Mouse (Mus musculus) forebrain, embryonic 10.5 days (tissue): ENCODE results near the gene Paics. TPM values are rescaled to one million over a fixed set of nuclear protein-coding genes. Genes with fewer than 3 reads are reported as not detected.

Source experiments
- DNase-seq: peaks from one replicate; pipeline ENCODE4 v3.0.0-alpha.2; 2017; ENCODE audit warnings: low spot score; ENCODE audit errors: extremely low spot score
- H3K27ac ChIP-seq: fragments of 300-500 bp; sonication (generic); 2 replicates; pipeline ENCODE4 v1.5.1; 2016; ENCODE audit warnings: mild to moderate bottlenecking
- H3K27me3 ChIP-seq: fragments of 300-500 bp; sonication (generic); 2 replicates; pipeline ENCODE4 v1.6.1; 2016; ENCODE audit warnings: mild to moderate bottlenecking; ENCODE audit not compliant: poor library complexity, severe bottlenecking
- H3K36me3 ChIP-seq: fragments of 300-500 bp; sonication (generic); replicated peaks from 2 replicates; pipeline ENCODE4 v1.6.1; 2016; ENCODE audit warnings: mild to moderate bottlenecking, moderate library complexity
- H3K4me1 ChIP-seq: fragments of 300-500 bp; sonication (generic); 2 replicates; pipeline ENCODE4 v1.6.1; 2016
- H3K4me3 ChIP-seq: fragments of 300-500 bp; sonication (generic); 2 replicates; pipeline ENCODE4 v1.5.1; 2016; ENCODE audit warnings: mild to moderate bottlenecking, moderate library complexity
- H3K9me3 ChIP-seq: fragments of 300-500 bp; sonication (generic); 2 replicates; pipeline ENCODE4 v1.6.1; 2016; ENCODE audit warnings: mild to moderate bottlenecking, moderate library complexity
- WGBS: fragments of 180-500 bp; shearing (Covaris S2); methylation state at CpG from one replicate; pipeline ENCODE4 v1.1.7; 2016; 5-methylcytosine and 5-hydroxymethylcytosine counted together
- polyA plus RNA-seq: library from polyadenylated mRNA; unstranded; fragments of >200 nt; fragmentation: Nextera tagmentation; extraction: Ambion mirVana; gene quantifications from 2 replicates; pipeline ENCODE4 v1.2.1, GENCODE M21; 2016

Paics gene
- polyA plus RNA-seq, 1 experiment from 2014 or later: 543 TPM

GRCm38 (mm10) chr5:76929180-76929877, 21.8 kb upstream of the Paics start:
- H3K27me3 ChIP-seq: no peaks in the 10 kb centered on the region
- no peak overlapping the region for H3K27ac ChIP-seq
- peaks cover 59% of the 10 kb centered on the region for H3K36me3 ChIP-seq
- peaks cover 38% of the 10 kb centered on the region for H3K9me3 ChIP-seq
- H3K4me3 ChIP-seq: no peak overlapping the region
- no peak for DNase-seq
- 0 out of 2 replicates have a peak, but pooled peaks cover 2% of the 10 kb centered on the region for H3K4me1 ChIP-seq
- WGBS: 87% methylated on average over 7 of the region's 7 CpGs

- 95% methylated on average over 8 of the region's 8 CpGs for WGBS
- H3K4me1 ChIP-seq: no peaks in the 10 kb centered on the region
- H3K27ac ChIP-seq: no peak overlapping the region
- DNase-seq: no peak
- H3K4me3 ChIP-seq: no peak overlapping the region
- no peaks in the 10 kb centered on the region for H3K27me3 ChIP-seq
- H3K36me3 ChIP-seq: peaks cover 49% of the 10 kb centered on the region
- peaks cover 20% of the 10 kb centered on the region for H3K9me3 ChIP-seq
These were observed 11.4 kb upstream of the Paics start for GRCm38 (mm10) chr5:76939717-76940116.

- Histone ChIP-seq H3K27ac (no peak overlapping the region), H3K4me3 (no peak overlapping the region), H3K9me3 (peaks cover 20% of the 10 kb centered on the region), H3K4me1 (peaks cover 7% of the 10 kb centered on the region; the same call in 1 of the 2 replicates), H3K36me3 (peaks cover 66% of the 10 kb centered on the region), H3K27me3 (no peaks in the 10 kb centered on the region)
- DNase-seq: no peak
- WGBS: 90% methylated on average over 4 of the region's 4 CpGs
These were observed 9.1 kb upstream of the Paics start for GRCm38 (mm10) chr5:76941975-76942374.

GRCm38 (mm10) chr5:76942505-76942904, 8.6 kb upstream of the Paics start:
- 92% methylated on average over 4 of the region's 4 CpGs for WGBS
- Histone ChIP-seq H3K27ac (no peak overlapping the region), H3K36me3 (peaks cover 71% of the 10 kb centered on the region)

GRCm38 (mm10) chr5:76944965-76945677, 6.0 kb upstream of the Paics start:
- no peak for DNase-seq
- H3K27ac ChIP-seq: no peak overlapping the region
- peaks cover 81% of the 10 kb centered on the region for H3K36me3 ChIP-seq
- 86% methylated on average over 6 of the region's 6 CpGs for whole genome bisulfite sequencing
- no peaks in the 10 kb centered on the region for H3K27me3 ChIP-seq
- H3K4me1 ChIP-seq: peaks cover 27% of the 10 kb centered on the region
- no peak overlapping the region for H3K4me3 ChIP-seq
- peaks cover 11% of the 10 kb centered on the region; the same call in 1 of the 2 replicates for H3K9me3 ChIP-seq

More at GRCm38 (mm10) chr5:76942505-76942904, 8.6 kb upstream of the Paics start:
- Histone ChIP-seq H3K4me1 (peaks cover 7% of the 10 kb centered on the region; the same call in 1 of the 2 replicates), H3K27me3 (no peaks in the 10 kb centered on the region), H3K4me3 (no peak overlapping the region), H3K9me3 (peaks cover 20% of the 10 kb centered on the region)
- DNase-seq: no peak

- WGBS: 92% methylated on average over 2 of the region's 2 CpGs
- H3K9me3 ChIP-seq: peaks cover 5% of the 10 kb centered on the region; the same call in 1 of the 2 replicates
- H3K27me3 ChIP-seq: no peaks in the 10 kb centered on the region
- H3K4me1 ChIP-seq: peaks cover 29% of the 10 kb centered on the region
- H3K36me3 ChIP-seq: peaks cover 76% of the 10 kb centered on the region
- no peak overlapping the region for H3K27ac ChIP-seq
- no peak for DNase-seq
- H3K4me3 ChIP-seq: no peak overlapping the region
These were observed 5.5 kb upstream of the Paics start for GRCm38 (mm10) chr5:76945678-76946033.

GRCm38 (mm10) chr5:76947142-76947541, 4.0 kb upstream of the Paics start:
- WGBS: 92% methylated on average over 4 of the region's 4 CpGs
- no peak overlapping the region for H3K4me3 ChIP-seq
- H3K27ac ChIP-seq: no peak overlapping the region
- DNase-seq: no peak
- no peaks in the 10 kb centered on the region for H3K9me3 ChIP-seq
- H3K4me1 ChIP-seq: peaks cover 32% of the 10 kb centered on the region
- H3K36me3 ChIP-seq: peaks cover 61% of the 10 kb centered on the region
- H3K27me3 ChIP-seq: no peaks in the 10 kb centered on the region

GRCm38 (mm10) chr5:76947758-76948157, 3.3 kb upstream of the Paics start:
- WGBS: 98% methylated on average over 4 of the region's 4 CpGs
- no peak overlapping the region for H3K4me3 ChIP-seq
- no peaks in the 10 kb centered on the region for H3K27me3 ChIP-seq
- peaks cover 55% of the 10 kb centered on the region for H3K36me3 ChIP-seq
- peaks cover 37% of the 10 kb centered on the region for H3K4me1 ChIP-seq
- DNase-seq: no peak
- H3K9me3 ChIP-seq: no peaks in the 10 kb centered on the region
- no peak overlapping the region for H3K27ac ChIP-seq

- Histone ChIP-seq H3K4me1 (peaks cover 59% of the 10 kb centered on the region), H3K4me3 (peak overlapping the region; percentile 80), H3K27ac (peak overlapping the region; percentile 96), H3K9me3 (no peaks in the 10 kb centered on the region), H3K27me3 (no peaks in the 10 kb centered on the region), H3K36me3 (peaks cover 59% of the 10 kb centered on the region)
- WGBS: under 1% methylated on average over 24 of the region's 24 CpGs
- DNase-seq: no peak
These were observed 583 bp upstream of the Paics start for GRCm38 (mm10) chr5:76950343-76951105.

GRCm38 (mm10) chr5:76952112-76953040, 1.3 kb downstream of the Paics start:
- no peaks in the 10 kb centered on the region for H3K9me3 ChIP-seq
- peak overlapping the region; percentile 80 for H3K4me3 ChIP-seq
- H3K4me1 ChIP-seq: peaks cover 52% of the 10 kb centered on the region
- peaks cover 62% of the 10 kb centered on the region for H3K36me3 ChIP-seq
- peak overlapping the region; percentile 96 for H3K27ac ChIP-seq
- no peaks in the 10 kb centered on the region for H3K27me3 ChIP-seq
- no peak for DNase-seq
- WGBS: 23% methylated on average over 7 of the region's 7 CpGs

- peaks cover 45% of the 10 kb centered on the region for H3K4me1 ChIP-seq
- 0 out of 2 replicates have a peak overlapping the region, but pooled peaks have one; percentile 80 for H3K4me3 ChIP-seq
- H3K27ac ChIP-seq: no peak overlapping the region
- H3K27me3 ChIP-seq: no peaks in the 10 kb centered on the region
- no peak for DNase-seq
- H3K36me3 ChIP-seq: peaks cover 62% of the 10 kb centered on the region
- no peaks in the 10 kb centered on the region for H3K9me3 ChIP-seq
- 81% methylated on average over 3 of the region's 3 CpGs for WGBS
These were observed 2.7 kb downstream of the Paics start for GRCm38 (mm10) chr5:76953794-76954193.
